Mouse (Mus musculus) embryonic facial prominence, embryonic 15.5 days (tissue): ENCODE measurements around the gene Rhbdd1. TPM values are rescaled to one million over a fixed set of nuclear protein-coding genes. Genes with fewer than 3 reads are reported as not detected.
A peak's percentile ranks its signal among the peaks of the same experiment; 100 is the strongest.

Source experiments
- ATAC-seq: fragments of 200-750 bp; cut with Nextera tagmentation; 2 replicates; pipeline ENCODE4 v1.8.0; 2017; ENCODE audit warnings: low read depth, moderate TSS enrichment; ENCODE audit not compliant: insufficient number of reproducible peaks, low FRiP score, low TSS enrichment
- H3K27ac ChIP-seq: fragments of 300-500 bp; sonication (generic); replicated peaks from 2 replicates; pipeline ENCODE4 v1.5.1; 2015; ENCODE audit warnings: mild to moderate bottlenecking, inconsistent platforms
- H3K27me3 ChIP-seq: fragments of 300-500 bp; sonication (generic); 2 replicates; pipeline ENCODE4 v1.6.1; 2015; ENCODE audit warnings: inconsistent platforms
- H3K36me3 ChIP-seq: fragments of 300-500 bp; sonication (generic); 2 replicates; pipeline ENCODE4 v1.6.1; 2015; ENCODE audit warnings: mild to moderate bottlenecking, inconsistent platforms
- H3K4me1 ChIP-seq: fragments of 300-500 bp; sonication (generic); 2 replicates; pipeline ENCODE4 v1.6.1; 2015; ENCODE audit warnings: inconsistent platforms
- H3K4me2 ChIP-seq: fragments of 300-500 bp; sonication (generic); replicated peaks from 2 replicates; pipeline ENCODE4 v1.6.1; 2015; ENCODE audit warnings: mild to moderate bottlenecking, inconsistent platforms
- H3K4me3 ChIP-seq: fragments of 300-500 bp; sonication (generic); replicated peaks from 2 replicates; pipeline ENCODE4 v1.5.1; 2015; ENCODE audit warnings: mild to moderate bottlenecking, inconsistent platforms
- H3K9ac ChIP-seq: fragments of 300-500 bp; sonication (generic); 2 replicates; pipeline ENCODE4 v1.6.1; 2015; ENCODE audit warnings: inconsistent platforms
- H3K9me3 ChIP-seq: fragments of 300-500 bp; sonication (generic); replicated peaks from 2 replicates; pipeline ENCODE4 v1.6.1; 2016; ENCODE audit warnings: inconsistent platforms
- WGBS: fragments of 180-500 bp; shearing (Covaris S2); methylation state at CpG from one replicate; pipeline ENCODE4 v1.1.7; 2015; 5-methylcytosine and 5-hydroxymethylcytosine counted together
- polyA plus RNA-seq: library from polyadenylated mRNA; unstranded; fragments of >200 nt; fragmentation: Nextera tagmentation; extraction: Ambion mirVana; gene quantifications from 2 replicates; pipeline ENCODE4 v1.2.1, GENCODE M21; 2015

Rhbdd1 gene
- polyA plus RNA-seq, 1 experiment from 2014 or later, result 10.3 TPM

DNA sequence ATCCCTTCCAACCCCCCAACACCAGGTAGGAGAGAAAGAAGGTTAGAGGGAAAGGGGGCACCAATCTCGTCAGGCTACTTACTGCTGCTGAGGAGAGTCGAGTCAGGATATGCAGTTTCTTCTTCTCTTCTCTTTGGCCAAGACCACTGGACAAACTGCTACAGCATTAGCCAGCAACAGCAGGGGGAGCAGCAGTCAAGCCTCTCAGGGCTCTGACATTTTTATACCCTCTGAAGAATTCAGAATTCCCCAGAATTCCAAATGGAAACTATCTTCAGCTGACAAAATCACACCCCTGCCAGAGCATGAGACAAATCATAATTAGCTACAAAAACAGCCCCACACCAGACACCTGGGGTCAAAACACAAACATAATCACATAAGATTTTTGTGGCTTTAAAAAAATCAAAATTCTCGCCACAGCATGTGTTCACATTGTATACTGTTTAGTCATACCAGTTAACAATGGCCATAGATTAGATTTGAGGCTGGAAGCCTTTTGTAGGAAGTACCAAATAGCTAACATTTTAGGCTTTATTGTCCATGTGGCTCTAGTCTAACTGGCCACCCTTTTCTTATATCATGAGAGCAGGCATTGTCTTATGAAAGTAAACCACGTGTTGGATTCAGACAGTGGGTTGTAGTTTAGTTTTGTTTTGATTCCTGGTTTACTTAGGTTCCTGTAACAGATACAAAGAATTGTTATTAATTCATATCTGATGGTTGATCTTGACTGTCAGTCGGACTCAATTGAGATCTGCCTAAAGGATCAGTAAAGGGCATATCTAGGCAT is 55.6 kb downstream of the Rhbdd1 start:
- no peak overlapping the region for H3K4me2 ChIP-seq
- H3K27me3 ChIP-seq, result no peaks in the 10 kb centered on the region
- ATAC-seq, result no peak
- H3K9me3 ChIP-seq, result no peaks in the 10 kb centered on the region
- WGBS, result 67% methylated on average over 5 of the region's 5 CpGs
- H3K36me3 ChIP-seq, result no peaks in the 10 kb centered on the region
- H3K4me1 ChIP-seq, result no peaks in the 10 kb centered on the region
- no peak overlapping the region for H3K9ac ChIP-seq
- no peak overlapping the region for H3K4me3 ChIP-seq
- no peak overlapping the region for H3K27ac ChIP-seq

DNA sequence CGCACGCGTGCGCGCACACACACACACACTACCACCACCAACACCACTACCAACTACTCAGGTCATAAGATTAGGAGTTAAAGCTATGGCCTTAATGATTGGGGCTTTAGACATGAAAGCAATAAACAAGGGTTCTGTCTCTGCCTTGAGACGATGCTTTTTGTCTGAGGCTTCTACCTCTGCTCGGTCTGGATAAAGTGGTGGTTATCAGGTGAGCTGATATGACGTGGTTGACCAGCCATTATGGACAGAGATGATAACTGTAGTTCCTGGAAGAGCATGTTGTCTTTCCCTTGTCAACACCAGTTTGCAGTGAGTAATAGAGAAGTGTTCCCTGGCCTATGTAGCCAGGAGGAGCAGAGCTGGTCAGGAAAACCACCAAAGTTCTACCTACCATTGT is 57.7 kb downstream of the Rhbdd1 start:
- Histone ChIP-seq H3K4me2 (no peak overlapping the region), H3K4me3 (no peak overlapping the region), H3K4me1 (no peaks in the 10 kb centered on the region), H3K9ac (no peak overlapping the region), H3K27me3 (no peaks in the 10 kb centered on the region), H3K9me3 (no peaks in the 10 kb centered on the region), H3K27ac (no peak overlapping the region), H3K36me3 (no peaks in the 10 kb centered on the region)
- no peak for ATAC-seq
- 93% methylated on average over 8 of the region's 8 CpGs for WGBS

DNA sequence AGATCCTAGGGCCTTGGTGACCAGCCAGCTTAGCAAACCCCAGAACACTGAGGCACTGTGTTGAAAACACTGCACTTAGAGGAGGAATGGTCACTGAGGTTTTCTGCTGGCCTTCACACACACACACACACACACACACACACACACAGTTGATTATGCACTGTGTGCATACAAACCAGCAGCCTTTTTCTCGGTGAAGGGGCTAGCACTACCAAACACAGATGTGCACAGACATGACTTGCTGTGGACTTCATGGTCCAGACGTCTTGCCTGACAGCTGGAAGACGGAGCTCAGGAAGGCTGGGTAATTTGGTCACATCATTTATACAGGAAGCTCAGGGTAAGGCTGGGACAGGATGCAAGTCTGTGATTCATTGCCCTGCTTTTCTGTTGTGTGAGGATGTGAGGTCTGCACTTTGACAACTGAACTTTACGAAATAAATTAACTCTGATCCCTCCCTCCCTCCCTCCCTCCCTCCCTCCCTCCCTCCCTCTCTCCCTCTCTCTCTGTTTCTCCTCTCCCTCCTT is 58.6 kb downstream of the Rhbdd1 start:
- 16% methylated on average over 4 of the region's 4 CpGs for WGBS
- no peak overlapping the region for H3K27ac ChIP-seq
- no peaks in the 10 kb centered on the region for H3K27me3 ChIP-seq
- H3K36me3 ChIP-seq, result no peaks in the 10 kb centered on the region
- no peak overlapping the region for H3K4me3 ChIP-seq
- H3K9me3 ChIP-seq, result no peaks in the 10 kb centered on the region
- H3K9ac ChIP-seq, result no peak overlapping the region
- no peak overlapping the region for H3K4me2 ChIP-seq
- no peaks in the 10 kb centered on the region for H3K4me1 ChIP-seq
- no peak for ATAC-seq

DNA sequence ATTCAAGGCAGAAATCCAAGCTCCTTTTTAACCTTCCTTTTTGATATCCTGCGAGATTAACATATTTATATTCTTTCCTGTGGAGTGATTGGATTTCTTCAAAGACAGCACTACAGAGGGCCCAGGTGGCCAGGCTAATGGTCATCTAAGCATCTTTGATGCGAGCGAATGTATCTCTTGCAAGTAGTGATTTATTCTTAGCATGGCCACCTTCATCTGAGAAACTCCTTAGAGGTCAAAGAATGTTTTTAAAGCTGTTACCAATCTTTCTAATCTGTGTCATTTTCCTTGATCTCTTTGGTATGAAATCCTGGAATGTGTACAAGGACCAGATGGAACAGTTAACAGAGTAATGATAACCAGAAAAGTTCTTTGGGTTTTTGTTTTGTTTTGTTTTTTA is 59.2 kb downstream of the Rhbdd1 start:
- Histone ChIP-seq H3K4me2 (no peak overlapping the region), H3K36me3 (no peaks in the 10 kb centered on the region), H3K4me1 (no peaks in the 10 kb centered on the region), H3K9me3 (no peaks in the 10 kb centered on the region), H3K9ac (no peak overlapping the region), H3K27ac (no peak overlapping the region), H3K27me3 (no peaks in the 10 kb centered on the region), H3K4me3 (no peak overlapping the region)
- ATAC-seq, result no peak
- 41% methylated on average over 3 of the region's 3 CpGs for WGBS

DNA sequence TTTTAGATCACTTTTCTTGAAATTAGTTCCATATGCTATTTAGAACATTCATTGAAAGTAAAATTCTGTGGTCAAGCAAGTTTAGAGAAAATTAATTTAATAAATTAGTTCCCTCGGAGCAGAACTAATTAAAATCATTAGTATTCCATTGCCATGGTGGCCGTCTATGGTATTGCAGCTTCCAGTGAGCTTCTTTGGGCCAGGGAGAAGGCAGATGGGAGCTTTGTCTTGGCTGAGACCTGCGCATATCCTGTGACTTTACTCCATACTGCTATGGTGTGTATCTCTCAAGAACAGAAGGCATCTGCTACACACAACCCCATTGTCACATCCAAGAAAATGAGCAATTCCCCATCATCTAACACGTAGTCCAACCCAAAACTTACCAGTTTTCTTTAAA is 65.7 kb downstream of the Rhbdd1 start:
- H3K4me1 ChIP-seq, result peaks cover 14% of the 10 kb centered on the region
- H3K9ac ChIP-seq, result no peak overlapping the region
- H3K36me3 ChIP-seq, result no peaks in the 10 kb centered on the region
- ATAC-seq, result no peak
- no peak overlapping the region for H3K27ac ChIP-seq
- H3K4me3 ChIP-seq, result no peak overlapping the region
- no peaks in the 10 kb centered on the region for H3K27me3 ChIP-seq
- no peak overlapping the region for H3K4me2 ChIP-seq
- WGBS, result 50% methylated on average over 4 of the region's 4 CpGs
- no peaks in the 10 kb centered on the region for H3K9me3 ChIP-seq

DNA sequence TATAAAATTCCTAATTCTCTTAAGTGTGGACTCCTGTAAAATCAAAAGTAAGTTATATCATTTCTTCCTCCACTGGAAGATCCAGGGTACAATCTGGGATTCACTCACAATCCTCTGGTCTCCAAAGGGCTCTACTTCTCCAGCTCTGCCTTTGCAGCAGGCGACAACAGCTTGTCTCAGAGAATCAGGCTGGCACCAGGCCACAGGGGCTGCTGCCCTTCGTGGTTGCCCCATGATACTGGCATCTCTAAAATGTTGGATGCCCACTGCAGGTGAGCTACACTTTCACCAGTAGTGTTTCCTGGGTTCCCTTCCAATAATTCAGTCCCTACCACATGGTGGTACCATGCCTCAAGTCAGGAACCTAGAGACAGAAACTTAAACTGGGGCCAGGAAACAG is 67.9 kb downstream of the Rhbdd1 start:
- Histone ChIP-seq H3K27ac (no peak overlapping the region), H3K36me3 (no peaks in the 10 kb centered on the region), H3K9me3 (no peaks in the 10 kb centered on the region), H3K9ac (no peak overlapping the region), H3K4me3 (no peak overlapping the region), H3K27me3 (no peaks in the 10 kb centered on the region), H3K4me1 (peaks cover 14% of the 10 kb centered on the region), H3K4me2 (no peak overlapping the region)
- ATAC-seq, result no peak
- 85% methylated on average over 2 of the region's 2 CpGs for WGBS

- 37% methylated on average over 9 of the region's 9 CpGs for WGBS
- no peak; the same call in 1 of the 2 replicates for ATAC-seq
- peaks cover 14% of the 10 kb centered on the region for H3K4me1 ChIP-seq
Observed at GRCm38 (mm10) chr1:82385054-82385453, 68.8 kb downstream of the Rhbdd1 start.

GRCm38 (mm10) chr1:82385827-82386230 is 69.6 kb downstream of the Rhbdd1 start:
- Histone ChIP-seq H3K27ac (peak overlapping the region; percentile 12; the same call in 1 of the 2 replicates), H3K27me3 (no peaks in the 10 kb centered on the region), H3K36me3 (no peaks in the 10 kb centered on the region), H3K4me1 (peaks cover 14% of the 10 kb centered on the region), H3K4me3 (no peak overlapping the region), H3K9me3 (no peaks in the 10 kb centered on the region), H3K4me2 (no peak overlapping the region), H3K9ac (no peak overlapping the region)
- 50% methylated on average over 4 of the region's 4 CpGs for WGBS
- no peak for ATAC-seq

More at GRCm38 (mm10) chr1:82385054-82385453, 68.8 kb downstream of the Rhbdd1 start:
- Histone ChIP-seq H3K9ac (no peak overlapping the region), H3K27me3 (no peaks in the 10 kb centered on the region), H3K4me2 (no peak overlapping the region), H3K27ac (peak overlapping the region; percentile 36; the same call in 1 of the 2 replicates), H3K36me3 (no peaks in the 10 kb centered on the region), H3K4me3 (no peak overlapping the region), H3K9me3 (no peaks in the 10 kb centered on the region)

DNA sequence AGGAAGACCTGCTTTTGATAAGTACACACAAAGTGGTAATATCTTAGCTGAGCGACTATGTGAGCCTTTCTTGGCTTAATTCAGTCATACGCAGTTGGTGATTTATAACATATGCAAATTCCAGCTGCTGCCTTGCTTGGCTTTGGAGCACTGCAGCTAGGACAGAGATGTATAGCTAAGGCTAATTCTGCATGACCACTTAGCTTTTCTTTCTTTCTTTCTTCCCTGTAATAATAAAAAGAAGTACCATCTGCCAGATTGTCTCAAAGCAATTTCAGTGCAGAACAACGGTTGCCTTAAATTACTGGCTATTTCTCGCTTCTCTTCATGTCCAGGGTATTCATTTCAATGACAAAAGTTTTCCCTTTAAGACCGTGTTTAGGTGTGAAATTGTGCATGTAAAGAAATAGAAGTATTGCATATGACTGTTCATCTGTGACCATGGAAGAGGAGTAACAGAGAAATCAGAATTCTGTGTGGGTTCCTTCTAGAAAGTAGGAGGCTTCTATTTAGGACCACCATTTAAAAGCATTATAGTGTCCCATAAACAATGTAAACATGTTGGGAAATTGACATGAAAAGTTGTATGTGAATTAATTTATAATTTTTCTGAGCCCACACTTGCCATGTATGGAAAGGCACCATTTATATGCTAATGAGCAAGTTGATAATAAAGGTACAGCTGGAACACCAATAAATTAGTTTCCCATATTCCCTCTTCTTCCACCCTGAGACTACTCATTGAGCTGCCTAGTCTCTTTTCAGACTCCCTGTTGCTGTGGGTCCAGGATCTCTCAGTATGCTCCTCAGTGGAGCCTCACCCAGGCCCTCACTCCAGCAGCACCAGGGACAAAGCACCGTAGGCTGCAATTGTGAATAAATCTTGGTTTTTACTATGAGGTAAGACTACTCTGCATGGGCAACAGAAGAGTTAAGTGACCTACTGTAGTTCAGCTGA is 70.8 kb downstream of the Rhbdd1 start:
- no peak overlapping the region for H3K4me3 ChIP-seq
- H3K27me3 ChIP-seq, result no peaks in the 10 kb centered on the region
- H3K4me2 ChIP-seq, result no peak overlapping the region
- no peak overlapping the region for H3K9ac ChIP-seq
- H3K36me3 ChIP-seq, result no peaks in the 10 kb centered on the region
- peaks cover 14% of the 10 kb centered on the region for H3K4me1 ChIP-seq
- no peak overlapping the region for H3K27ac ChIP-seq
- no peak for ATAC-seq
- 59% methylated on average over 6 of the region's 6 CpGs for WGBS
- no peaks in the 10 kb centered on the region for H3K9me3 ChIP-seq

- Histone ChIP-seq H3K36me3 (no peaks in the 10 kb centered on the region), H3K4me2 (no peak overlapping the region), H3K9me3 (no peaks in the 10 kb centered on the region), H3K27ac (no peak overlapping the region), H3K9ac (no peak overlapping the region), H3K4me1 (peaks cover 14% of the 10 kb centered on the region), H3K27me3 (no peaks in the 10 kb centered on the region), H3K4me3 (no peak overlapping the region)
- ATAC-seq, result no peak
- WGBS, result 75% methylated on average over 7 of the region's 7 CpGs
Observed at GRCm38 (mm10) chr1:82389371-82389770, 73.1 kb downstream of the Rhbdd1 start.

GRCm38 (mm10) chr1:82395371-82395770 is 79.1 kb downstream of the Rhbdd1 start:
- Histone ChIP-seq H3K9ac (no peak overlapping the region), H3K27ac (no peak overlapping the region), H3K4me2 (no peak overlapping the region), H3K36me3 (no peaks in the 10 kb centered on the region), H3K9me3 (no peaks in the 10 kb centered on the region), H3K4me3 (no peak overlapping the region), H3K4me1 (no peaks in the 10 kb centered on the region), H3K27me3 (no peaks in the 10 kb centered on the region)
- ATAC-seq, result no peak
- whole genome bisulfite sequencing, result 48% methylated on average over 4 of the region's 4 CpGs
